Mouse (Mus musculus) NIH3T3 (cell line): ENCODE data around the gene Grik2.

Experiments used
- DNase-seq: peaks from one replicate; pipeline ENCODE4 v3.0.0-alpha.2; 2012; ENCODE audit warnings: low read depth

The Grik2 gene

GRCm38 (mm10) chr10:49788381-49788906, at the start of gene Grik2:
Gene Grik2, minus strand, starts transcription at chr10:49788766.
- DNase-seq, result peak; percentile 82

- DNase-seq, result no peak
Measured at GRCm38 (mm10) chr10:49834392-49834791, 45.8 kb upstream of the Grik2 start.

DNA sequence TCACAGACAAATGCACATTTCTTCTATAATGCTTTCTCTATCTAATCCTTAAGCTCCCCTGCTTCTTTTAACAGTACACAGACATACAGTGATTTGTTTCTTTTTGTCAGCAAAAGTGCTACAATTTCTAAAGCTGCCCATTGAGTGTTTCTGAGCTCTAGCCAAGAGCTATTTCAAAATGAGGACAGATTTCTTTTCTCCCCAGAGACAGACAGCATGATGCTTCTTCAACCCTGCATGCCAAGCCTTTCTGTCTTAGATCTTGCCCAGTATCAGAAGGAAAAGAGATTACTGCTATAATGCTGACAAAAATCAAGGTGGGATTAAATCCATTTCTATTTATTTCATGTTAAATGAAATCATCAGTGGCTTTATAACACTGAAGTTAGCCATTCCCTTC, 18.7 kb upstream of the Grik2 start:
- DNase-seq, result no peak

DNA sequence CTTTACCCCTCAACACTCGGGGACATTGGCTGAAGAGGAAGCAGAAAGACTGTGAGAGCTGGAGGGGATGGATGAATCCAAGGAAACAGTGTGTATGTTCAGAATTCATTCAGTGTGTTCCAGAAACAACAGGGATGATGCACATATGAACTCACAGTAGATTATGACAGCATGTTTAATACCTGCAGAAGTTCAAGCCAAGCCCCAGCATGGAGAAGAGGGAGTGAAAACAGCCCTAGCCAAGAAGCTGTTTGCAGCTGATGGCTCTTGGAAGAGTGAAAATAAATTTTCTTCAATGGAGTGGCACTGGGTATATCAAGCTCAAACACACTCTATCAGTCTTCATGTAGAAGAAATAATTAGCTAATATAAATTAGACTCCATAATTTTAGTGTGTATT, 12.4 kb upstream of the Grik2 start:
- DNase-seq, result no peak

GRCm38 (mm10) chr10:49794129-49794528, 5.6 kb upstream of the Grik2 start:
- DNase-seq, result no peak

- no peak for DNase-seq
Measured at GRCm38 (mm10) chr10:49790326-49790725, 1.8 kb upstream of the Grik2 start.

GRCm38 (mm10) chr10:49789711-49790110, 1.1 kb upstream of the Grik2 start:
- DNase-seq, result no peak

DNA sequence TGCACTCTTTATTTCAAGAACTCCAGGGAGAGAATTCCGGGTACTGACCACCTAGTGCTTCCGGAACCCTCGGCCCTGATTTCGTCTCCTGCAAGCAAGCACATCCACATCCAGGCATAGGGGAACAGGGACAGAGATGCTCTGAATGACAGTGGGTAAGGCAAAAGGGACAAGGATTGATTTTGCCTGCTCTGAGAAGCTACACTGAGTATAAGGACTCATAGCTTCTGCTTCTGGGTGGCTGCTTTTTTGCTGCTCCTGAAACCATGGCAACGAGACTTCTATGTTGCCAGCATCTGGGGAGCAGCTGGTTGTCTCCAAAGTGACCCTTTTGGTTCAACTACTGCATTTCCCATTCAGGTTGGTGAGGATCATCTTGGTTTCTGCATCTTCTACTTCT, 348 bp upstream of the Grik2 start:
- DNase-seq, result peak; percentile 34

DNA sequence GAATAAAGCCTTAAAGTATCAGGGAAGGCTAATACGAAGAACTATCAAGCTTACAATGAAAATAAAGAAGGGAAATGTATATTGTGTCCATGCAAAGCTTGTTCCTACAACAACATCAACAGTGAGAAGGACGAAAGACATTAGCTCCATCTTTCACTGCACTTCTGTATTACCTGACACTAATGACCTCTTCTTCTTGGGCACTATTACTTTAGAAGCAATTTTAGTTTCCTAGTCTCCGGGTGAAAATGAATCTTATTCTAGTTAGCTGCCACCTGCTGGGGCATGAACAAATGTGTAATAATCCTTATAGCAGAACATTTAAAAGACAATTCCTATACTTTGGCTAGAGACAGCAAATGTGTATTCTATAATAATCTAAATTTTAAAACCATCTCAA, 1.9 kb downstream of the Grik2 start:
- DNase-seq, result no peak

DNA sequence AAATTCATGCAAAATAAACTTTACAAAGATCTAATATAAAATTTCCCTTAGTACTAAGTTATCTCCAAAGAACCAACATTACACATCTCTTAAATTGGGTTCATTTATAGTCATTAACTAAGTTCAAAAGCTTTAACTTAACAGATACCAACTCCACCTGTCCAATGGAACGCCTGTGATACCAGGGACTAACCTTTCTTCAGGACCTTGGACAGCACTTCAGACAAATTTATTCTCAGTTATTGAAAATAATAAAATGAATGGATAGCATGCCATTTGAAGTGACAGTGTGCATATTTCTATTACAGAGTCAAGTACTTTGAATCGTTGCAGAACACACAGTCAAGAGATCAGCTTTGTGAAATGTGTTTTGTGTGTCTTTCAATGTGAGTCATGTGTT, 3.1 kb downstream of the Grik2 start:
- peak; percentile 79 for DNase-seq

GRCm38 (mm10) chr10:49784831-49785230, 3.7 kb downstream of the Grik2 start:
- peak; percentile 83 for DNase-seq

- DNase-seq, result peak; percentile 78
Measured at GRCm38 (mm10) chr10:49782741-49783691, 5.5 kb downstream of the Grik2 start.

DNA sequence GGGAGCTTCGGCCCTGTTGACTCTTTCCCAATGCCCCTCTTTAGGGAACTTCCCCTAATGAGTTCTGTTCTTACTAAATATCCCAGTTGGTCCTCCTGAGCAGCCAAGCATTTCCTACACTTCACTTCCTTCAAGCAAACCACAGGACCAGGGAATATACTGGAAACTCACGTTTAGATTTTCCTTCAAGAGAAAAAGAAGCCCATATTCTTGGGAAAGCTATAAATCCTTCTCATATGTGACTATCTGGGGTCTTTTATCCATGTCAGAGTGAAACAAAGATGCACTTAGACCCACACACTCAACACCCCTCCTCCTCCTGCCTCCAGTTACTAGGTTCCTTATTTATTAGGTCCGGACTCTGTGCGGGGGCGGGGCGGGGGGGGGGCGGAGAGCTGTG, 6.5 kb downstream of the Grik2 start:
- no peak for DNase-seq

DNA sequence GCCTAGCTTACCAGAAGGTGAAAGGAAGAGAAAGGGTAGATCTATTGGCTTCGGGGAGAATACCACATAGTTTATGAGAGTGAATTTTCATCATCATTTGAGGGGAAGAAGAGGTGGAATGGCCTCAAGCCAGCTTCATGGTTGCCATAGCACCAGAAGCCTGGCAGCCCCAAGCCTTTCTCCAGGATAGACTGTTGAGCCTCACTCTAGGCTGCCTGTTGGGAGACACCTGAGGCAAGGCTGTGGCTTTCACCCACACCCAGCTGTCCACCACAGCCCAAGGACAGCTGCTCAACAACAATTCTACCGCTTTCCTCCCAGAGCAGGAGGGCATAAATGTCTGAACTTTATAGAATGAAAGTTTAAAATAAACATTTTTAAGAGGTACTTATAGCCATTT, 8.1 kb downstream of the Grik2 start:
- DNase-seq, result peak; percentile 41

DNA sequence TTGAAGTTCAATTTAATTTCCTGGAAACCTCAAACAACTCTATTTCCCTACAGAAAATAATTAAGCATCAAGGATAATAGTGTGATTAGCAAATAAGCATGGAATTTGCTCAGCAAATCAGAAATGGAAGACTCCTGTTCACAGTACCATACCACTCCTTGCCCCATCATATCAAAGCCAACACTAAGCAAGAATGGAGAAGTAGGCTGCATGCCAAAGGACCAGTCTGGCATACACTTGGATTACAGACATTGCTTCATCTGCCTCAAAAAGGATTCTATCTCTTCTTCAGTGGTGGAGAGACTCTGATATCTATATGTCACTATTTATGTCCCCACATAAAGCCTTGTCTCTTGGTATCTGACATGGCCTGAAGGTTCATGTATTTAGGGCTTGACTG, 19.7 kb downstream of the Grik2 start:
- DNase-seq, result no peak

DNA sequence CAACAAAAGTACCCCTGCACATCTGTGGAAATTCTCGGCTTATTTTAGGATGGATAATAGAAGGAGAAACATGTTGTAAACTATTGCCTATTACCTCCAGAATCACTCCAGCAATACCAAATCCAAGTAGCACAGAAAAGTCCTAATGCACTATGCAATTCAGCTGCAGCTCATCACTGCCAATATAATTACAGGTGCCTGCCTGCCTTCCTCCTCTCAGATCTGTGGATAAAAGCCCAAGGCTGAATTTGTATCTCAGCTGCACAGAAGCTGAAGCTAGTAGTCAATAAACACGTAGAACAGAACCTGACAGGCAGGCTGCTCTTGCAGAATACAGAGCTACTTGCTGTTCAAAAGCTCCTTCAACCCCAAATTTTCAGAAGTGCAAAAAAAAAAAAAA, 21.0 kb downstream of the Grik2 start:
- DNase-seq, result no peak

DNA sequence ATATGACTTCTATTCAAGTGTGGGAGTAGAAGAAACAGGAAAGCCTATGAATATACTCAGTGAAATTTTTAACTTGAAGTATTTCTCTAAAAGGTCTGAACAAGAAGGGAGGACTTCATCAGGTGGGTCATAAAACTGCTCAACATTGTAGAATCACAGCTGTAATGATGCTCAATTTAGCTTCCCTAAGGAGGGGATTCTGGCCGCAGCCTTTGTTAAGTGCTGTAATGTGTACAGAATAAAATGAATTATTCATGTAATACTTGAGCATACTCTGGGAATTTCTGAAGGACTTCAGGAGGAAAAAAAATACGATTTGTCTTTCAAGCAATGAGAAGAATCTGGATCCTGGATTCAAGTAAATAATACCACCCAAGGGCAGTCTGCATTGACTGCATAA, 26.0 kb downstream of the Grik2 start:
- DNase-seq, result no peak

GRCm38 (mm10) chr10:49751769-49752168, 36.8 kb downstream of the Grik2 start:
- no peak for DNase-seq

GRCm38 (mm10) chr10:49731841-49732240, 56.7 kb downstream of the Grik2 start:
- no peak for DNase-seq

DNA sequence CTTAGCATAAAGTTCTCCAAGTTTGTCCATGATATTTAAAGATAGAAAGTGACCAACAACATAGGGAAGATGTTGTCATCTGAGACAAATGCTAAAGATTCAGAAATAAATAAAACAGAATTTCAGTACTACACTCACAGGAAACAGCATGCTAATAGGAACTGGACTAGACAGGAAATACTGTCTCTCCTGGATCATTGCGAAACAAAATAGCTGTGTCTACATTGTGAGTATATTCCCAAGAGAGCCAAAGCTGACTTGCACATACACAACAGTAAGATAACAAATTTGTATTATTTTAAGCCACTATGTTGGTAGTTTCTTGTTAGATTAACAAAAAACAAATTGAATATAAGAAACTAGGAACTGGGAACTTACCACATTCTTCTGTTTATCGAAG, 64.9 kb downstream of the Grik2 start:
- peak; percentile 31 for DNase-seq

- DNase-seq, result no peak
Measured at GRCm38 (mm10) chr10:49716856-49717255, 71.7 kb downstream of the Grik2 start.

DNA sequence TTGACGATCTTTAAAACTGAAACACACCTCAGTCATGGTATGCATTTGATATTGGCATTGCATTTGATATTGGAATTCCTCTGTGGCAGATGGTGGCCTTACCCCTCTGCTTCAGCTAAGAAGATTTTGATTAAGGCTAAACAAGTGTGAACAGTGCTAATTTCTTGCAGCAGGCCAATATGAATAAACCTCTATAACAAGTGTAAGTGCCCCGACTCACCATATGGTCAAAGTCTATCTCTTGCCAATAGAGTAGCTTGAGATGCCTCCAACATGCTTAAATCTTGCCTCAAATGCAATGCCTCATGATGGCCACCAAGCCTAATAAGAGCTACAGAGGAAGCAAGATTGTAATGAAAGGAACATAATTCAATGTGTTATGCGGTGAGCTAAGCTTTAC, 78.8 kb downstream of the Grik2 start:
- no peak for DNase-seq

DNA sequence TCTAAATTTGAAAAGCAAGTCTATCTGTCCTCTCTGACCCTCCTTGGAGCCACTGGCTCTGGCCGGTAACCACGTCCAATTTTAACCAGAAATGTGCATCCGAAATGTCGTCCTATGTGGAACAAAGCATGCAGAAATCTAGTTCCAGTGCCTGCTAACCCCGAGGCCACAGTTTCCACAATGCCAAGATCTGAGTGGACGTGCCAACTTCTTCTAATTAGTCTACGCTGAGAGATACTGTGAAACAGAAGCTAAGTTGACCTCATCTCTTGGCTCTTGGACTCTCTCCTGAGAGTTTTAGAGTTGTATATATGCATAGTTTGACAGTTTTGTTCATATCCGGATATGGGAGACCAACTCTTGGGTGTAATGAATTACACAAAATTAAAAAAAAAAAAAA, 84.1 kb downstream of the Grik2 start:
- DNase-seq, result no peak

GRCm38 (mm10) chr10:49652320-49652719, 136.2 kb downstream of the Grik2 start:
- no peak for DNase-seq
